Mouse (Mus musculus) frontal cortex, postnatal 14 days (tissue): ENCODE results near the gene Cep170b.

Experiments used
- DNase-seq, 2 experiments: peaks; one replicate each; pipeline ENCODE4 v3.0.0; 2022; ENCODE audit warnings: low spot score in 2 of 2

Cep170b gene

DNA sequence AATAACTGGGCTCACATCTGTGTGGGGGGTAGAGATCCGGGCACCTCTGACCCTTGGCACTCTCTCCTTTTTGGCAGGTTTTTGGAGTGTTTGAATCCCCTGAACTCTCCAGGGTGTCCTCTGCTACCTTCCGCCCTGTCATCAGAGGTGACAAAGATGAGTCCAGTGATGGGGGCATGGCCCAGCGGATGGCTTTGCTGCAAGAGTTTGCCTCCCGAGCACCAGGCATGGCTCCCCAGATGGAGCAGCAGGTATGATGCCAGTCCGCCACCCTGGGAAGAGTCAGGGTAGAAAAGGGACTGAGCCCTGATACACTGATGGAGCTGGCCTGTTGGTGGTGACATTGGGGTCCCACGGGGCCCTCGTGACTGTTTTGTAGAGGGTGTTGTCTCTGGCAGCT is 16.8 kb downstream of the Cep170b start:
- no peak for DNase-seq

- DNase-seq = no peak
Measured at GRCm38 (mm10) chr12:112737761-112738160, 17.5 kb downstream of the Cep170b start.

GRCm38 (mm10) chr12:112738281-112739022 is 18.2 kb downstream of the Cep170b start:
- no peak for DNase-seq

- no peak for DNase-seq
Measured at GRCm38 (mm10) chr12:112739023-112739568, 18.8 kb downstream of the Cep170b start.

DNA sequence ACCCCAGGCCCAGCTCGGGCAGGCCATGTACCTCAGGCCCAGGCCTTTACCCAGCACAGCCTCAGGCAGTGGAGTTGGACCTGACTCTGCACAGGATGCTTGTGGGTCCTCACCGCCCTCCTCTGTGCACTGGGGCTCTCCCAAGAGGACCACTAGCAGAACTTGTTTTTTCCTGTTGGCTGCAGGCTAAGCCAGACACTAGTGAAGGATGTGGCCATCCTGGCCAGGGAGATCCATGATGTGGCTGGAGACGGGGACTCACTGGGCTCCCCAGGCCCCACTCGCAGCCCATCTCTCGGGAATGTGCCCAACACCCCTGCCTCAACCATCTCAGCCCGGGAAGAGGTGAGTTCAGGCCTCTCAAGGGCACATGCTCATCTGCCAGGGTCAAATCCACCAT is 22.5 kb downstream of the Cep170b start:
- DNase-seq = no peak

- DNase-seq = peak; percentile 79 to 82
Measured at GRCm38 (mm10) chr12:112743168-112743975, 23.1 kb downstream of the Cep170b start.

GRCm38 (mm10) chr12:112744211-112744610 is 24.0 kb downstream of the Cep170b start:
- DNase-seq = no peak

GRCm38 (mm10) chr12:112744891-112745580 is 24.8 kb downstream of the Cep170b start:
- DNase-seq = no peak

DNA sequence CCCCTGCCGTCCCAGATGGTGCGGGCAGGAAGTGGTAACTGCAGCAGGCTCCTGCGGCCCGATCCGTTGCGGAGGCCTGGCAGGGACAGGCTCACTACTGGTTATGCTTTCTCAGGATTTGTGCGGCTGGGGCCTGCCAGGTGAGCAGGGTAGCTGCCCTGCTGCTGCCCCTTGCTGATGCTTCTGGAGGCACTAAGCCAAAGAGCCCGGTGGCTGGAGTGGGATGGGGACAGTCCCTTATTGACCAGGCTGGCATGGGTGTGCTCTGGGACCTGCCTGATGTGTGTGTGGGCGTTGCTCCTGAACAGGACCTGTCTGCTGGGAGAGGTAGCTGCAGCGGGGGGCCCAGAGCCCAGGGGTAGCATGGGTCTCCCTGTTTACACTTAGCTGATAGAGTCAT is 25.5 kb downstream of the Cep170b start:
- DNase-seq = no peak

GRCm38 (mm10) chr12:112746461-112746807 is 26.2 kb downstream of the Cep170b start:
- no peak for DNase-seq

- DNase-seq = no peak
Measured at GRCm38 (mm10) chr12:112746808-112747605, 26.8 kb downstream of the Cep170b start.

GRCm38 (mm10) chr12:112747606-112747970 is 27.3 kb downstream of the Cep170b start:
- no peak for DNase-seq

DNA sequence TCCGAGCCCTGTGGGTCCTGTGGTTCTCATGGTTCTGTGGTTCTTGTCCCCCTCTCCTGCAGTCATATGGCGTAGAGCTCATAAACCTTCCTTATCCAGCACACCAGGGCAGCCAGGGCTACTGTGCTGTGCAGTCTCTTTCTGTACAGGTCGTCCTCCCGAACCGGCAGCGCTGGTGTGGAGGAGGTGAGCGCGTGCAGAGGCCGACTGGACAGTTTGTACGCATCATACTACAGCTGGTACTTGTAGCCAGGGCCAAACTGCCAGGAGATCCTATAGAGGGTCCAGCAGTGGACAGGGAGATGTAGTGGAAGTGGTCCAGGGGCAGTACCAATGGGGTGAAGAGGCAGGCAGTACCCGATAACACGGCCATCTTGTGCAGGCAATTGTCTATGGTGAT is 30.7 kb downstream of the Cep170b start:
- no peak for DNase-seq

DNA sequence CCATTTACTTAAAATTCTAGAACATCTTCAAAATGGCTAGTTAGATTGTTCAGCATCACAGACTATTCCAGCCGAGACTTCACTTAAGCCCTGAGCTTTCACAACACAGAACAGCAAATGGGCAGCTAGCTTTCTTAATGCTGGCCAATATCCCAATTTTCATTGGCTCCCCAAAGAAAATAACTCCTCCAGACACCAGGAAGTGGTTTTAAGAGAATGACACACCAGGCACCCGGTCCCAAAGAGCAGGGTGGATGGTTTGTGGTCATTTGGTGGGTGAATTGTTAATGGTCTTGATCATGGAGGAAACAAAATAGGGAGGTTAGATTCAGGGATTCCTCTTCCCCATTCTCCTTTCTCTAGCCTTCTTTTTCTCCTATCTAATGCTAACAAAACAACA is 32.1 kb downstream of the Cep170b start:
- no peak for DNase-seq

GRCm38 (mm10) chr12:112755900-112756299 is 35.6 kb downstream of the Cep170b start:
- DNase-seq = no peak

DNA sequence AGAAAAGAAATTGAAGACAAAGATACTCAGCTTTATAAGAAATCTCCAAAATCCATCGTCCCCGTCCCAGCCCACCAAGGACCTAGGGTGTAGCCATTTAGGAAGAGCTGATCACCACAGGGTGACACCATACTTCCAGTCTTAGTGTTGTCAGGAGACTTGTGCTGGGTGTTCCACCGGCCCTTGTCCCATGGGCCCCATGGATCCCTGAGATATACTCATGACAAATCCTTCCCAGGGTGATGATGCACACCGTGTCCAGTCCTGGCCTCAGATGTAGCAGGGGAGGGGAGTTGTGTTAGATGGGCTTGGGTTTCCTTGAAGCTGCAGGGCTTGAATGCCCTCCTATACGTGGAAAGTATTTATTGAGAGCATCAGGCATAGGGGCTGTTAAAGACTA is 37.6 kb downstream of the Cep170b start:
- no peak for DNase-seq

- peak in 1 of 2 experiments; percentile 3 for DNase-seq
Measured at GRCm38 (mm10) chr12:112759471-112759870, 39.2 kb downstream of the Cep170b start.

GRCm38 (mm10) chr12:112760154-112760926 is 40.1 kb downstream of the Cep170b start, which contains the start of gene Pld4:
Pld4 (plus strand) TSS chr12:112760655.
- peak in 1 of 2 experiments; percentile 6 for DNase-seq

GRCm38 (mm10) chr12:112761411-112761810 is 41.2 kb downstream of the Cep170b start:
- no peak for DNase-seq

GRCm38 (mm10) chr12:112762018-112762417 is 41.8 kb downstream of the Cep170b start:
- DNase-seq = peak in 1 of 2 experiments; percentile 27

- no peak for DNase-seq
Measured at GRCm38 (mm10) chr12:112763176-112763575, 42.9 kb downstream of the Cep170b start.
